Mouse (Mus musculus) gastrocnemius, adult 8-10 months (tissue): ENCODE data around the gene Abcg4. TPM values are rescaled to one million over a fixed set of nuclear protein-coding genes. Genes with fewer than 3 reads are reported as not detected.
A peak's percentile ranks its signal among the peaks of the same experiment; 100 is the strongest.

ENCODE experiments used
- DNase-seq, 2 experiments: peaks; one replicate each; pipeline ENCODE4 v3.0.0; 2022; ENCODE audit warnings: low spot score in 2 of 2
- total RNA-seq, 4 experiments: library from RNA; stranded (reverse); gene quantifications; 2 replicates each; pipeline ENCODE4 v1.2.4; 2022

Gene Abcg4
- total RNA-seq, 4 experiments from 2014 or later, result 0.12 to 0.70 (median 0.30) TPM

GRCm38 (mm10) chr9:44286256-44286850, 2.1 kb downstream of the Abcg4 start:
- no peak for DNase-seq

- no peak for DNase-seq
Measured at GRCm38 (mm10) chr9:44283183-44283582, 5.2 kb downstream of the Abcg4 start.

- no peak for DNase-seq
Measured at GRCm38 (mm10) chr9:44269973-44270372, 18.4 kb downstream of the Abcg4 start.

GRCm38 (mm10) chr9:44269077-44269476, 19.3 kb downstream of the Abcg4 start:
- DNase-seq, result no peak

GRCm38 (mm10) chr9:44268432-44268831, 20.0 kb downstream of the Abcg4 start, which contains the start of gene Nlrx1:
Gene Nlrx1, minus strand, starts transcription at chr9:44268599.
- no peak for DNase-seq

- DNase-seq, result peak; percentile 78 to 87
Measured at GRCm38 (mm10) chr9:44268027-44268360, 20.4 kb downstream of the Abcg4 start.

GRCm38 (mm10) chr9:44267319-44268026, 20.9 kb downstream of the Abcg4 start:
- DNase-seq, result no peak

- no peak for DNase-seq
Measured at GRCm38 (mm10) chr9:44266478-44267226, 21.8 kb downstream of the Abcg4 start.

GRCm38 (mm10) chr9:44261388-44261787, 27.0 kb downstream of the Abcg4 start:
- no peak for DNase-seq

GRCm38 (mm10) chr9:44259014-44259413, 29.4 kb downstream of the Abcg4 start:
- DNase-seq, result no peak

- DNase-seq, result no peak
Measured at GRCm38 (mm10) chr9:44256213-44256612, 32.2 kb downstream of the Abcg4 start.

GRCm38 (mm10) chr9:44255136-44255521, 33.3 kb downstream of the Abcg4 start:
- DNase-seq, result no peak

GRCm38 (mm10) chr9:44254508-44255135, 33.8 kb downstream of the Abcg4 start:
- DNase-seq, result no peak

GRCm38 (mm10) chr9:44253441-44253840, 35.0 kb downstream of the Abcg4 start:
- no peak for DNase-seq

- DNase-seq, result no peak
Measured at GRCm38 (mm10) chr9:44251314-44251713, 37.1 kb downstream of the Abcg4 start, which contains the start of gene Pdzd3. Gene Pdzd3, minus strand, starts transcription at chr9:44251471.

- no peak for DNase-seq
Measured at GRCm38 (mm10) chr9:44250445-44250844, 38.0 kb downstream of the Abcg4 start.

- DNase-seq, result peak; percentile 57 to 62
Measured at GRCm38 (mm10) chr9:44249181-44250146, 39.0 kb downstream of the Abcg4 start.

GRCm38 (mm10) chr9:44247907-44248306, 40.5 kb downstream of the Abcg4 start:
- no peak for DNase-seq

- no peak for DNase-seq
Measured at GRCm38 (mm10) chr9:44243621-44244020, 44.8 kb downstream of the Abcg4 start.

GRCm38 (mm10) chr9:44241418-44241817, 47.0 kb downstream of the Abcg4 start:
- no peak for DNase-seq

- no peak for DNase-seq
Measured at GRCm38 (mm10) chr9:44240911-44241310, 47.5 kb downstream of the Abcg4 start.
